Mouse (Mus musculus): Measurements from ENCODE around the gene Gigyf2.

Gigyf2 gene

DNA sequence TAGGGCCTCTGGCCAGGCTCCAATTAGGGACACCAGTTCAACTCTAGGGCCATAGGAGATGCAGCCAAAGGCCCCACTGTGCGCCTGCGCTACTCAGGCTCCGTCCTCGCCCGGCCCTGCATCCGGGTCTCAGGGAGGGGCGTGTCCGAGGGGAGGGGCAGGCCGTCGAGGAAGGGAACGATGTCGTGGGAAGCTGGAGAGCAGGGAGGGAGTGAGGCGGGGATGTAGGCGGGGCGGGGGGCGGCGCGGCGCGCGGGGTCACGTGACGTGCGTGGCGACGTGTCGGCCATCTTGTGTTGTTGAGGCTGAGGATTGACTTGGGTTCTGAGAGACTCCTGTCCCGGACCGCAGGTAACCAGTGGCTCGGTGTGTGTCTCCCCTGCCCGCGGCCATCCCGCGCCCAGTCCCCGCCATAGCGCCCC, at the start of gene Gigyf2:
Gene Gigyf2 (plus strand): TSS at position 257 of the 422 bp plus-strand sequence.
- peak; percentile 96 for DNase-seq (ENCODE audit: low spot score)

DNA sequence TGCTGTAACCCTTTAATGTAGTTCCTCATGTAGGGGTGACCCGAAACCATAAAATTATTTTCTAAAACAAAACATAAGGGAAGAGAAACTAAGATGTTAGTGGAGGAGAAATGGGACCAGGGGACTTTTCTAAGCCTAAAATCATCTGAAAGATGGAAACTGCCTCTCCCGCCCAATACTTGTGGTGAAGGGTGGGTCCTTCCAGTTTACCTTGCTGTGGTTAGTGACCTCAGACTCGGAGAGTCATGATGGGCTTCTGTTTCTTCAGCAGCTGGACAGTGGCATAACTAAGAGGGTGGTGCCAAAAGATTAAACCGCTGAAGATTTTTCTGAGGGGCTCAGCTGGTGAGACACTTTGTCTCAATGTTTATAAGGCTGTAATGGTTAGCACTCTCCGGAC, 46.5 kb upstream of the Gigyf2 start:
- no peak for DNase-seq (ENCODE audit: low spot score)

DNA sequence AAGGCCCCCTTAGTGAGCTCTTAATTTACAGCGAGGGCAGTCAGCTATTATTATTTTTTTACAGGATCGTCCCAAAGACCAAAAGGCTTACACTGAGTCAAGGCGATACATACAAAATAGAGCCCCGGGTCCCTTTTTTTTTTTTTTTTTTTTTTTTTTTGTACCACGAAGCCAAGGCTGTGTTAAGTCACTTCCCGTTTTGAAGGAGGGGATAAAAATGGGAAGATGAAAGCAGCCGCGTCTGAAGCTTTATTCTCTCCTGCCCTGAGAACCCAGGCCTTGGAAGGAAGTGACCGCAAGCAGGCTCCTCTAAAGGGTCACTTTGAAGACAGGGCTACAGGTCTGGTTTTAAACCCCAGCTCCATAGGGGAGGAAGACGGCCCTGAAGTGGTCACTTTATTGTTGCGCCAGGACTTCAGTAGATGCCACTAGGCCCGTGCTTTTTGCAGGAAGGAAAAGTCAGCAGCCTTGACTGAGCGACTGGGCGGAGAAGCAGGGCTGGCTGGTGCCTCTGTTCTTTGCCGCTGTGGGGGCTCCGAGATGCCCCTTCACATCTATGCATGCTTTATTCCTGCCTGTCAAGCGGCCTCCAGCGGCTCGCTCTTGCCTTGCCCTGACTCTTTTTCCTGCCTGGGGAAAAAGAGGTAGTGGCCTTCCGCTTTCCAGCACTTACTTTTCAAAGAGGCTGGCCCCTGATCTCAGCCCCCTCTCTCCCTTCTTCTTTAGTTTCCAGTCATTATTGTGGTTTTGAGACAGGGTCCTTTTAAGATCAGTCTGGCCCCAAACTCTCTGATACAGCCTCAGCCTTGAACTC, 45.0 kb upstream of the Gigyf2 start:
- no peak for DNase-seq (ENCODE audit: low spot score)

DNA sequence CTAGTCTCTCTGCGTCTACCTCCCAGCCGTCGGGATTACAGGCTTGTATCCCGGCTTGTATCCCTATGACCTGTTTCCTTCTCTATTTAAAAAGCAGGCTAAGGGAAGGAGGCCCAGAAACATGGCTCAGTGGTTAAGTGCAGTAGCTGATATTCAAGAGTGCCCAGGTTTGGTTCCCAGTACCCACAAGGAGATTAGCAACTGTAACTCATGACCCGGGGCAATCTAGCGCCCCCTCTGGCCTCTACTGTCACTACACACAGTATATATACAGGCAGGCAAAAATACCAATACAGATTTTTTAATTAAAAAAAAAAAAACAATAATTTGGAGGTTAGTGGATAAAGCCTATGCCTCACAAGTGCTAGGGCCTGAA, 44.4 kb upstream of the Gigyf2 start:
- no peak for DNase-seq (ENCODE audit: low spot score)

DNA sequence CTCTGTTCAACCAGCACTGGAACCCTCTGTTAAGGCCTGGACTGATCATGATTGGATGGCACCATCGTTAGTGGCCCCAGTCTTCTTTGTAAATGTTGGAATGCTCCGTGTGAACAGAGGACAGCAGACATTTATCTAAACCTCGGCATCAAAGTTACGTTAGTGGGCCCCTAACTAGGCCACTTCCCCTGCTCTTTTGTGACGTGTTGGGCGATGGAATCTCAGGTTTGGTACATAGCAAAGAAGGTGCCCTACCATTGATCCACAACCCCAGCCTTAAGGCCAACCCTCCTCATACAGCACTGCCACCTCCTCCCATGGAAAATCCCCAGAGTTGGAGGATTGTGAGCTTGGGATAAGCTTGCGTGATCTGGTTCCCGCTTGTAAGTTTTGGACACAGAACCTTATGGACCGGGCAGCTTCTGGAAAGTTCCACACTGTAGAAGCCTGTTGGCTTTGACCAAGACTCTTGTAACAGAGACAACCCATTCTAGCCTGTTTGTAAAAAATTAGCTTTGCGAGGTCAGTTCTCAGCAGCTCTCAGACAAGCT, 43.3 kb upstream of the Gigyf2 start:
- DNase-seq (ENCODE audit: low spot score) = no peak

DNA sequence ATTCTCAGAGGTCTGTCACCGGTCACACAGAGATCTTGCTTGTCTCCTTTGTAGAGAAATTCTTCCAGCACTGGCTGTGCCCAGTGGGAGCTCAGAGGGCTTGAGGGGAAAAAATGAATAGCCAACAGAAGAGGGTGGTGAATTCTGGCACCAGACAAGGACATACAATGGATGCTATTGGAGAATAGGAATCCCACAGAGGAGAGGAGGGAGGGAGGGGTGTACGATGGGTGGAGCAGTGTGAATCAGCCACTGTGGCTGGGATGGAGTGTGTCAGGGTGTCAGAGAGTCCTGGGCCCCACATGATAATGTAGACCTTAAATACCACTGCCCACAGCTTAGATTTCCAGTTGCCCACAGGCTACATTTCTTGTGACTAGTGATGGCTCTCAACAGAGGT, 39.7 kb upstream of the Gigyf2 start:
- no peak for DNase-seq (ENCODE audit: low spot score)

DNA sequence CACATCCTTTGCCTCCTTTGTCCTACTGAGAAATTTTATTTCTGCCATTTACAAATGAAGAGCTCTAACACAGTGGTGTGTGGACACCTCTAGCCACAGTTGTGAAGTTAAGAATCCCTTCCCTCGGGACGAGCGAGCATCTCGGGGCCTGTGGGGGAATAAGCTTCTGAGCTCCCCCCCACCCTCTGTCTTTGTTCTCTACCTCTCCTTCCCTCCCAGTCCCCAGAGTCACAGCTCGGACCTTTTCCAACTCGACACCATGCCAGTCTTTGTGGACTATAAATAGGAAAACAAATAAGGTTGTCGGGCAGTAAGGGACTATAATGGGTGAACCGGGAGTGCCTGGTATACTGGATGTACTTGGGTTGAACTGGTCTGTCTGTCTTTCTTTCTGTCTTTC, 35.4 kb upstream of the Gigyf2 start:
- DNase-seq (ENCODE audit: low spot score) = no peak

DNA sequence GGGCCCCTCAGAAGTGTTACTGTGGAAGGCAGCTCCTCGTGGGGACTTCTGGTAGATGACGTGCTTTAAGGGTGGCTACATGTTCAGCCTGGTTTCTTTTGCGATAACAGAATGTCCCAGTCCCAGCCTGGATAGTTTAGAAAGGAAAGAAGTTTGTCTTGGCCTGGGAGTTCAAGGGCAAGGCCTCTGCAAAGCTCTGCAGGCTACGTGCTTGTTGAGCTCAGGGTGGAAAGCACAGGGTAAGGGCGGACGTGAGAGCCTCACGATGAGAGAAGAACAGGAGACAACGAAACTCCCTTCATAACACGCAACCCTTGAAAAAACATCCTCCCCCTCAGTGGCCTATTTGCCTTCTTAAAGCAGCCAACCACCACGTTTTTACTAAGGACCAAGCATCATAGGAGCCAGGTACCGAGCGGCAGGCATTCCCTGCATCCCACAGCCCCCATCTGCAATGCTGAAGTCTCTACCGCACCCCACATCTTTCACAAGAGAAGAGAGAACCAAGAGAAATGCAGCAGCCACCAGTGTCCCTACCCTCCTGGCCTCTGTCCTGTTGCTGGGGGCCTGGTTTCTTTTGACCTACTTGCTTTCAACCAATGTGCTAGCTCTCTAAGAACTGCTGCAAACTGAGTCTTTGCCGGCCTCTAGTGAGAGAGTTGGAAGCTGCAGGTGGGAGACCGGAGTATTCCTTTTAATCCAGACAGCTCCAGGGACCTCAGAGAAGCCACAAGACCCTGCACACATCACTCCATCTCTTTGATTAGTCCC, 34.2 kb upstream of the Gigyf2 start:
- peak; percentile 25 for DNase-seq (ENCODE audit: low spot score)

DNA sequence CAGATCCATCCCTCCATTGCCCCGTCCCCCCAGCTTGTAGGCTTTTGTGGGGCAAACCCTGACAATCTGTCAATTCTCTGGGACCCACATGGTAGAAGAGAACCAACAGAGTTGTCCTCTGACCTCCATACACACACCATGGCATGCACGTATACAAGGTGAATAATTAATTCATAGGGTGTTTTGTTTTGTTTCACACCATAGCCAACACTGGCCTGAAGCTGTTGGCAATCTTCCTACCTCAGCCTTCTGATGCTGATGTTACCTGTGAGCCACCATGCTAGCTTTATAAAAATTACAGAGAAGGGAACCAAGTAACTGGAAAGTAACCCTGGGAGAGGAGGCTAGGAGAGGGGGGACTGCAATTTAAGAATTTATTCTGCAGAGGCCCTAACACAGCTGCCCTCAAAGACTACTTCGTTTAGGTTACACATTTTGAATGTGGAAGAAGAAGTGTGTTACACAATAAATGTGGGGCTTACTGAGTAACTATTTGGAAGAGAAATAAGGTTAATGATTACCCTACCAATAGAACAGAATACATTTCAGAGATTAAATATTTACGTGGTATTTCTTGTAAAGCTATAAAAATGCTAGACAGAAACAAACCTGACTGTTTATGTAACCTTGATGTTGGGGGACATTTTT, 32.6 kb upstream of the Gigyf2 start:
- DNase-seq (ENCODE audit: low spot score) = no peak

DNA sequence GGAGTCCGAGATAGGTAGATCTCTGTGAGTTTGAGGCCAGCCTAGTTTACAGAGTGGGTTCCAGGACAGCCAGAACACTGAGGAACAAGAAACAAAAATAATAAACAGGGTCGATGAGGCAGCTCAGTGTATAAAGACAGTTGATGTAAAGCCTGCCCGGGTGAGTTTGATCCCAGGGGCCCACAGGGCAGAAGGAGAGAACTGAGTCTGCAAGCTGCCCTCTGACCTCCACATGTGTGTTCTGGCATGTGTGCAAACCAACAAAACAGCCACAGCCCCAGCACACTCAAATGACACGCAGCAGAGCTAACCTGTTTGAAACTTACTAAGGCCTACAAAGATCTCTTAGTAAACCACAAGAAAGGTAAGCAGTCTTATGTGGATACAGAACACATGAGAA, 31.8 kb upstream of the Gigyf2 start:
- no peak for DNase-seq (ENCODE audit: low spot score)

DNA sequence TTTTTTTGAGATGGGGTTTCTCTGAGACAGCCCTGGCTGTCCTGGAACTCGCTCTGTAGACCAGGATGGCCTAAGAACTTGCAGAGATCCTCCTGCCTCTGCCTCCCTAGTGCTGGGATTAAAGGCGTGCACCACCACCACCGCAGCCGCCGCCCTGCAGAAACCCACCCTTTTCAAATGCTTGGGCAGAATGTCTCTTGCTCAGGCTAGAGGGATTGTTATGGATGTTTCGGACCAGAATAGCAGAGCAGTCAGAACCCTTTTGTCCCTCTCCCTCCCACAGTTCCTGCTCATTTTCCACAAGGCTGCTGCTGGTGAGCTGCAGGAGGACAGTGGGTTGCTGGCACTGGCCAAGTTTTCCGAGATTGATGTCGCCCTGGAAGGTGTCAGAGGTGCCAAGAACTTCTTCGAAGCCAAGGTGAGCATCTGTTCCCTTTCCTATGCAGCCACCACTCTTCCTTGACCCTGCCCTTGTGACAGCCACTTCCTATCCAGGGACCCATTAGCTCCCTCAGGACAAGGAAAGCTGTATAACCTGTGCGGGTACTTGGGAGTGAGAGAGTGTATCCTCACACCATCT, 29.4 kb upstream of the Gigyf2 start:
- DNase-seq (ENCODE audit: low spot score) = no peak

DNA sequence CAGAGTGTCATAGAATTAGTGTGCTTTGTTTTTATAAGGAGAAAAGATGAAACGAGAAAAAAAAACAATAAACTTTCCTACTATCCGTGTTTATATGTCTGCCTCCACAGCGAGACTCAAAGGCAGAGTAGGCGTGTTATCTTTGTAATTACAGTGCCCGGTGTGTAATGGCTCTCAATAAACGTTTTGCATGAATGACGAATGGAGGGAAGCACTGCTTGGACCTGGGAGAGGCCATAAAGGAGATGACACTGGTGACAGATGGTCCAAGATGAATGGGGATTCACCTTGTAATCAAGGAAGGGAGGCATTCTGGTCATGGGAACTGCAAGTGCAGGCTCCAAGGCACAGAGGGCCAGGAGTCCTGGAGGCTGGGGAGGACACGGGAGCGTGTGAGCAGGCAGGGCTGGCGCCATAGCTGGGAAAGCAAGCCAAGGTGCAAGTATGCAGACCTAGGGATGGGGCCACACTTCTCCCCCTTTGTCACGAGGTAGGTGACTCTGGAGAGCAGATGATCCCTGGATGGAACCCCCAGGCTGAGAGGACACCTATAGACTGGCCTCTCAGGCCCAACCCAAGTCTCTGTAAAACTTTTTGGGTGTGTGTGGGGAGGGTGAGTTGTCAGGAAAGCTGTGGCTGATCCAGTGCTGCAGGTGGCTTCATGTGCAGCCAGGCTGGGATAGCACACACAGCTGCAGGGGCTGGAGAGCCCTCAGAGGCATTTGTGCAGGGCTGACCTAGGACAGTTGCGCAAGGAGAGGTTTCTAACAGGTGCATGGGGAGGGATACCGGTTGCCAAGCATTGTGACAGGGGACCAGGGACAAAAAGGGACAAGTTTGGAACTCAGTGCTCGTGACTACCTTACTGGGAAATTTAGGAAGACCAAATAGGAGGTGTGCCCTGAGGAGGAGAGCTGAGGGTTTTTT, 26.2 kb upstream of the Gigyf2 start:
- no peak for DNase-seq (ENCODE audit: low spot score)

DNA sequence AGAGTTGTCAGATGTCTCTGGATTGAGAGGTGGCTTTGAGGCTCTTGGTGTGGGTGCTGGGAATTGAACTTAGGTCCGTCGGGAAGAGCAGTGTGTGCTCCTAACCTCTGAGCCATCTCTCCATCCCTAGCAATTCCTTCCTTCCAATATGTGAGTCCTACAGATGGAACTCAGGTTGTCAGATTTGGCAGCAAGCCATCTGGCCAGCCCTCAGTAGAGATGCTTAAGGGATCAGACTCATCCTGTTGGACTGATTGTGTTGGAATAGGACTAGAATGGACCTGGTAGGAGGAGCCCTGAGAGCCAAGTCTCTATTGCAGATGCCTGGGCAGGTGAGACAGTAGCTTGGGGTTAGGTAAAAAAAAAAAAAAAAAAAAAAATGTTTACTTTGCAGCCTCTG, 24.8 kb upstream of the Gigyf2 start:
- no peak for DNase-seq (ENCODE audit: low spot score)

DNA sequence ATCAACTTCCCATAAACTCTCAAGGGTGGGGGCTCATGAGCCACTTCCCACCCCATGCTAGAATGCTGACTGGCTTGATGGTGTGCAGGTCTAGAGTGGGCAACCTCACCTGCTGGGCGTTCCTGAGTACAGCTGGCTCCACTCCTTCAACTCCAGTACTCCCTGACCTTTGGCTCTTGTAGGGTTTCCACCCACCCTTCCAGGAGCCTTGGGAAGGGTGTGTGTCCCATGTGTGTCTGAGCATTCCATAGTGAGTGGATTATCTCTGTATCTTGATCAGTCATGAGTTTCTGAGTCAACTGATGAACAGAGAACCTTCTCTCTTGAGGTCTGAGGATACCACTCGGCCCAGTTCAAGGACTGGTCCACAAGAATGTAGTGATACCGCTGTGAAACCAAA, 17.8 kb upstream of the Gigyf2 start:
- no peak for DNase-seq (ENCODE audit: low spot score)

DNA sequence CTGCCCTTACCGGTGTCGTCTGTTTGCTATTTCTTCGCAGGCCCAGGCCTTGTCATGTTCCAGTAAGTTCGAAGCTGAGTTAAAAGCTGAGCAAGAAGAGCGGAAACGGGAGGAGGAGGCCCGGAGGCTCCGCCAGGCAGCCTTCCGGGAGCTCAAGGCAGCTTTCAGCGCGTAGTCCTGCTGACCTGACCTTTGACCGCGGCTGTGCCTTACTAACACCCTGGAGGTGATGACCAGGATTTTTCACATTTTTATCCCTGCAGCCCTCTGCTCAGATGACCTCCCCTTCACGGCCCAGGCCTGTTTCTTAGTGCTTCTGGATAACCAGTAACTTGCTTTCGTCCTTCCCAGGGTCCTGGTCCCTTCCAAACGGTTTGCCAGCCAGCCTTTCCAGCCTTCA, 17.2 kb upstream of the Gigyf2 start:
- DNase-seq (ENCODE audit: low spot score) = no peak

DNA sequence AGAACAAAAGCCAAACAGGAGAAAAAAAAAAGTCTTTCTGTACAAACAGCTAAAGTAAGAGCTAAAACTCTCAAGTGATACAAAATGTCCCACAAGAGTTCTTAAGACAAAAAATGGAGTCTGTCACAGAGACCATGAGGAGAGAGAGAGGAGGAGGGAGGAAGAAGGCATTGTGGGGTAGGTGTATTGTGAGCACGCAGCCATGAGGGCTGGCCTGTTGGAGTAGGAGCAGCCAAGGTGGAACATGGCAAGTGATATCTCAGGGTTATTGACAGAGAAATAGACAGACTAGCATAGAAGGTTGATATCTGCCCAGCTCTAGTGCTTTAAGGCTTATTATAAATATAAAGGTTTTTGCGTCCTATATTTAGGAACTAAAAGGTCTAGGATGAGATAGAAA, 14.1 kb upstream of the Gigyf2 start:
- DNase-seq (ENCODE audit: low spot score) = no peak

DNA sequence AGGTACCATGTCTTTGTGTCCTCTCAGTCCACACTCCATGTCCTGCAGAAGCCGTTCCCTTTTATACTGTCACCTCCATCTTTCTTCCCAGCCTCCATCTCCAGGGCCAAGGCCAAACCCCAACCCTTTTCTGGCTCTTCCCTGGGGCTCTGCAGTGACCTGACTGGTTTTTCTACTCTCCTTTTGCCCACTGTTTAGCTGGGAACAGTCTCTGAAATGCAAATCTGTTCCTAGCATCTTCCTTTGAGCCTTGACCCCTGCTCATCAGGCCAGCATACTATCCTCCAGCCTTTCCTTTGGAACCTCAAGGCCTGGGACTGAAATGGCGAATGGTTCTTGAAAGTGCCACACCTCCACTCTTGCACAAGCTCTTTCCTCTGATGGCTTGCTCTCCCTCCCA, 13.7 kb upstream of the Gigyf2 start:
- no peak for DNase-seq (ENCODE audit: low spot score)

DNA sequence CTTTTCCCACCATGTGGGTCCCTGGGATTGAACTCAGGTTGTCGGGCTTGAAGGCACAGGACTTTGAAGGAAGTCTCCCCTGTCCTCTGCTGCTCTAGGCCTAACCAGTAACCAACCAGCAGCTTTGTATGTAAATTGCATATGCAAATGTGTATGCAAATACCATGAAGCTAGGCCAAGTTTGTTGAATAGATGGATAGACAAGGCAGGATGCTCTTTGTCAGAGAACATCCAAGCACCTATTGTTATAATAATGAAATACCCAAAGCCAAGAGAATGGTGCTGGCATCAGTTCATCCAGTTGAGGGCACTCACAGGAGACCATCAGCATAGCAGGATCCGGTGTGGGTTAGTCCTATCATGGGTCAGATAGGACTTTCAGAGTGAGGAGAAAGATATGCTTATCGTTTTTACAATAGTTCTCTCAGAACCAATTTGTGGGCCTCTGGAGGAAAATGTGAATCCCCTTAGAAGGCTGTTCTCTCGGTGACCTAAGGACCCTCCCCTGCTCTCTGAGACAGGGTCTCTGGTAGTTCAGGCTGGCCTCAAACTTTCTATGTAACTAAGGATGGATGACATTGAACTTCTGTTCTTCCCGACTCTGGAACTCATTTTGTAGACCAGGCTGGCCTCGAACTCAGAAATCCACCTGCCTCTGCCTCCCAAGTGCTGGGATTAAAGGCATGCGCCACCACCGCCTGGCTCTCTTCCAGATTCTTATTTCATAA, 12.8 kb upstream of the Gigyf2 start:
- no peak for DNase-seq (ENCODE audit: low spot score)

DNA sequence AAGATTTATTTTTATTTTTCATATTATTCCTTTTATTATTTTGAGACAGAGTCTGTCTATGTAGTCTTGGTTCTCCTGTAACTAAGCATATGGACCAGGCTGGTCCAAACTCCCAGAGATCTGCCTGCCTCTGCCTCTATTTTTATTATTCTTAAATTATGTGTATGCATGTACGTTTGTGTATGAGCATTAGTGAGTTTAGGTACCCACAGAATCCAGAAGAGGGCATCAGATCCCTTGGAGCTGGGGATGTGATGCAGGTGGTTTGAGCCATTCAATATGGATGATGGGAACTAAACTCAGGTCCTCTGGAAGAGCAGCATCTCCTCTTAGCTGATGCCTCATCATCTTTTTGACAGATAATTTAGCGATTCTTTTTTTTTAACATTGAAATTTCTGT, 11.4 kb upstream of the Gigyf2 start:
- DNase-seq (ENCODE audit: low spot score) = no peak

DNA sequence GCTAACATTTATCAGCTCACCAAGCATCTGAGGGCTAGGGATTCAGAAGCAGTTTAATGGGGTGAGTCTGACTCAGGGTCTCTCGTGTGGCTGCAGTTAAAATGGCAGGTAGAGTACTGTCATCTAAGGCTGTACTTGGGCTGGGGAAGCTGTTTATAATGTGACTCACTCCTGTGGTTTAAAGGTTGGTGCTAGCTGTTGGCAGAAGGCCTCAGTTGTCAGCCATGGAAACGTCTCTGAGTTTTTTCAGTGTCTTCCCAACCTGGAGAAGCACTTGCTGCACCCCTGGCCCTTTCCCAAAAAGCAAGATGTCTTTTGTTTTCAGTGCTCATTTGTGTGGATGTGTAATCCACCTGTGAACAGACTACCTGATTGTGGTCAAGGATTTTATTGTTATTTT, 10.9 kb upstream of the Gigyf2 start:
- no peak for DNase-seq (ENCODE audit: low spot score)

DNA sequence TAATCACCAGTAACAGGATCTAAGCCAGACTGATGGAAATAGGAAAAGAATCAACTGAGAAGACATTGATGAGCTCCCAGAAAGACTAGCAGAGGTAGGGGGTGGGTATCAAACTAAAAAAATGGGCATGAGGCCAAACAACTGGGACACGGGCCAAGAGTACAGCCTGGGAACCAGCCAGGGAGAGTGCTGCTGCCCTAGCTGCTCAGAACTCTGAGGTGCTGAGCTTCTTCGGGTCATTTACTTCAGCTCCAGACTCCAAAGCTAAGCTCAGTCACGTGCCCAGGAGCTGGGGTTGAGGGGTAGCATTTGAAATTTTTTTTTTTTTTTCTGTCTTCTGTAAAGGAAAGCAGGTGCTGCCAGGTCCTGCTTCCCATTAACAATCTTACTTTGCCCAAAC, 10.1 kb upstream of the Gigyf2 start:
- DNase-seq (ENCODE audit: low spot score) = peak; percentile 30

Measured in ovary, postnatal 14 days (tissue).